Mouse (Mus musculus) hindbrain, embryonic 11.5 days (tissue): ENCODE results near the gene Gm44511. TPM values are rescaled to one million over a fixed set of nuclear protein-coding genes. Genes with fewer than 3 reads are reported as not detected.
"Not testable (repeated sequence)": the region's sequence is repeated elsewhere in the genome, so short reads cannot be mapped to it uniquely, and the experiment has no call there.

Experiments used
- ATAC-seq: fragments of 200-750 bp; cut with Nextera tagmentation; 2 replicates; pipeline ENCODE4 v1.8.0; 2017; ENCODE audit warnings: mild to moderate bottlenecking, moderate TSS enrichment, moderate library complexity; ENCODE audit not compliant: low FRiP score
- DNase-seq: peaks from one replicate; pipeline ENCODE4 v3.0.0-alpha.2; 2015; ENCODE audit warnings: low spot score
- H3K27ac ChIP-seq: fragments of 300-500 bp; sonication (generic); 2 replicates; pipeline ENCODE4 v1.5.1; 2014; ENCODE audit warnings: mild to moderate bottlenecking, low read depth, low read length
- H3K27me3 ChIP-seq: fragments of 300-500 bp; sonication (generic); 2 replicates; pipeline ENCODE4 v1.6.1; 2014; ENCODE audit warnings: mild to moderate bottlenecking, low read length, moderate library complexity, mixed read lengths; ENCODE audit not compliant: control insufficient read depth, insufficient read depth
- H3K36me3 ChIP-seq: fragments of 300-500 bp; sonication (generic); 2 replicates; pipeline ENCODE4 v1.6.1; 2014; ENCODE audit warnings: mild to moderate bottlenecking, low read length, moderate library complexity, mixed read lengths; ENCODE audit not compliant: control insufficient read depth, insufficient read depth
- H3K4me1 ChIP-seq: fragments of 300-500 bp; sonication (generic); replicated peaks from 2 replicates; pipeline ENCODE4 v1.6.1; 2014; ENCODE audit warnings: low read length, mixed read lengths; ENCODE audit not compliant: control insufficient read depth, insufficient read depth
- H3K4me2 ChIP-seq: fragments of 300-500 bp; sonication (generic); replicated peaks from 2 replicates; pipeline ENCODE4 v1.6.1; 2014; ENCODE audit warnings: mild to moderate bottlenecking, low read depth, low read length
- H3K4me3 ChIP-seq: fragments of 300-500 bp; sonication (generic); 2 replicates; pipeline ENCODE4 v1.5.1; 2014; ENCODE audit warnings: low read depth, low read length
- H3K9ac ChIP-seq: fragments of 300-500 bp; sonication (generic); 2 replicates; pipeline ENCODE4 v1.6.1; 2014; ENCODE audit warnings: low read depth, low read length
- H3K9me3 ChIP-seq: fragments of 300-500 bp; sonication (generic); 2 replicates; pipeline ENCODE4 v1.6.1; 2016; ENCODE audit warnings: low read length; ENCODE audit not compliant: control insufficient read depth
- WGBS: fragments of 180-500 bp; shearing (Covaris S2); extraction: QIAGEN DNeasy Blood & Tissue Kit; methylation state at CpG from one replicate; pipeline ENCODE4 v1.1.7; 2014; 5-methylcytosine and 5-hydroxymethylcytosine counted together
- polyA plus RNA-seq: library from polyadenylated mRNA; unstranded; fragments of >200 nt; fragmentation: Nextera tagmentation; extraction: Ambion mirVana; gene quantifications from 2 replicates; pipeline ENCODE4 v1.2.1, GENCODE M21; 2014

The Gm44511 gene
- polyA plus RNA-seq, 1 experiment from 2014 or later = not detected

DNA sequence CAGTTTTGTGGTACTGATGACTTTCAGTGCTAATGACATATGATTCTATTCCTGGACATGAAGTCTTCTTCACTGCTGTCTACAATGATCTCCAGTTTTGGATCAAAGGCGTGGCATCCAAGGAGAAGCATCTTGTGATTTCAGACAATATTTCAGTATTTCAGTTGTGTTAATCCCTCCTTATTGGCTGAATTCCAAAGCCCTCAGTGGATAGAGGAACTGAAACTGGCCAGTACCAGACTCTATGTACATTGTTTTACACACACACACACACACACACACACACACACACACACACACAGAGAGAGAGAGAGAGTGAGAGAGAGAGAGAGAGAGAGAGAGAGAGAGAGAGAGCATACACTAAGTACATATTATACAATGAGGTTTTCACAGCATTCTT lies 39.7 kb downstream of the Gm44511 start:
- not testable (repeated sequence) for H3K4me1 ChIP-seq, H3K36me3 ChIP-seq, H3K27me3 ChIP-seq, DNase-seq, H3K4me3 ChIP-seq, H3K27ac ChIP-seq, ATAC-seq, H3K9me3 ChIP-seq, H3K4me2 ChIP-seq, H3K9ac ChIP-seq
- 73% methylated on average over 1 of the region's 1 CpGs for WGBS

- no peaks in the 10 kb centered on the region for H3K27me3 ChIP-seq
- H3K36me3 ChIP-seq = no peaks in the 10 kb centered on the region
- ATAC-seq = no peak
- H3K4me3 ChIP-seq = no peak overlapping the region
- no peaks in the 10 kb centered on the region for H3K9me3 ChIP-seq
- no peak overlapping the region for H3K9ac ChIP-seq
- WGBS = 82% methylated on average over 10 of the region's 10 CpGs
- no peak overlapping the region for H3K4me2 ChIP-seq
- 0 out of 2 replicates have a peak overlapping the region, but pooled peaks have one; percentile 17 for H3K27ac ChIP-seq
- no peaks in the 10 kb centered on the region for H3K4me1 ChIP-seq
- DNase-seq = peak; percentile 38
These were observed 56.4 kb downstream of the Gm44511 start for GRCm38 (mm10) chr6:128769481-128770253.

GRCm38 (mm10) chr6:128768047-128768446 lies 58.1 kb downstream of the Gm44511 start:
- no peaks in the 10 kb centered on the region for H3K4me1 ChIP-seq
- ATAC-seq (no peak), DNase-seq (no peak)
- H3K27me3 ChIP-seq = no peaks in the 10 kb centered on the region
- no peak overlapping the region for H3K27ac ChIP-seq
- H3K9ac ChIP-seq = no peak overlapping the region
- no peak overlapping the region for H3K4me3 ChIP-seq
- no peak overlapping the region for H3K4me2 ChIP-seq
- H3K9me3 ChIP-seq = no peaks in the 10 kb centered on the region
- no peaks in the 10 kb centered on the region for H3K36me3 ChIP-seq
- 78% methylated on average over 4 of the region's 4 CpGs for WGBS

GRCm38 (mm10) chr6:128766486-128767254 lies 59.4 kb downstream of the Gm44511 start:
- not testable (repeated sequence) for H3K4me2 ChIP-seq, H3K36me3 ChIP-seq, H3K27me3 ChIP-seq, H3K4me3 ChIP-seq, H3K27ac ChIP-seq, H3K4me1 ChIP-seq, H3K9me3 ChIP-seq, H3K9ac ChIP-seq
- ATAC-seq (peak; percentile 26; the same call in 1 of the 2 replicates), DNase-seq (peak; percentile 73)
- 72% methylated on average over 6 of the region's 6 CpGs for WGBS

DNA sequence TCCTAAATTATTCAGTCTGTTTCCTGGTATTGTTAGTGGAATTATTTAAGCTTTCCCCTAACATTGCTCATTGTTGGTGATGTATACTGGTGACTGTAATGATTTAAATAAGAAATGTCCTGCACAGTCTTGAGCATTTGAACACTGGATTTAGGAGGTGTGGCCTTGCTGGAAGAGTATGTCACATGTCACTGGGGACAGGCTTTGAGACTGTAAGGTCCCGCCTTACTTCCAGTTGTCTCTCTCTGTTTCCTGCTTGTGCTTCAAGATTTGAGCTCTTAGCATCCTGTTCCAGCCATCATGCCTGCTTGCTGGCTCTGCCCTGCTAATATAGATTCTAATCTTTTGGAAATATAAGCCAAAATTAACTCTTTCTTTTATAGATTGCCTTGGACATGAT lies 60.9 kb downstream of the Gm44511 start:
- H3K9me3 ChIP-seq = no peaks in the 10 kb centered on the region
- H3K4me1 ChIP-seq = no peaks in the 10 kb centered on the region
- DNase-seq = no peak
- no peaks in the 10 kb centered on the region for H3K27me3 ChIP-seq
- H3K27ac ChIP-seq = no peak overlapping the region
- WGBS = 81% methylated on average over 1 of the region's 1 CpGs
- no peaks in the 10 kb centered on the region for H3K36me3 ChIP-seq
- no peak overlapping the region for H3K9ac ChIP-seq
- H3K4me3 ChIP-seq = no peak overlapping the region
- ATAC-seq = no peak
- no peak overlapping the region for H3K4me2 ChIP-seq

GRCm38 (mm10) chr6:128764598-128764997 lies 61.5 kb downstream of the Gm44511 start:
- peak overlapping the region; percentile 27 for H3K4me3 ChIP-seq

GRCm38 (mm10) chr6:128763736-128764523 lies 62.2 kb downstream of the Gm44511 start:
- peak overlapping the region; percentile 63 for H3K9ac ChIP-seq
- no peaks in the 10 kb centered on the region for H3K9me3 ChIP-seq
- no peaks in the 10 kb centered on the region for H3K4me1 ChIP-seq
- peak overlapping the region; percentile 57 for H3K4me3 ChIP-seq
- peak; percentile 90 for ATAC-seq
- H3K27me3 ChIP-seq = no peaks in the 10 kb centered on the region
- peak overlapping the region; percentile 59 for H3K4me2 ChIP-seq
- 2% methylated on average over 30 of the region's 30 CpGs for WGBS
- DNase-seq = peak; percentile 97
- no peaks in the 10 kb centered on the region for H3K36me3 ChIP-seq
- peak overlapping the region; percentile 65; the same call in 1 of the 2 replicates for H3K27ac ChIP-seq

More at GRCm38 (mm10) chr6:128764598-128764997, 61.5 kb downstream of the Gm44511 start:
- H3K27ac ChIP-seq = no peak overlapping the region
- DNase-seq = no peak
- H3K9ac ChIP-seq = no peak overlapping the region
- no peaks in the 10 kb centered on the region for H3K27me3 ChIP-seq
- H3K4me2 ChIP-seq = peak overlapping the region; percentile 9; the same call in 1 of the 2 replicates
- no peak for ATAC-seq
- H3K9me3 ChIP-seq = no peaks in the 10 kb centered on the region
- H3K36me3 ChIP-seq = no peaks in the 10 kb centered on the region
- 22% methylated on average over 5 of the region's 5 CpGs for WGBS
- no peaks in the 10 kb centered on the region for H3K4me1 ChIP-seq

DNA sequence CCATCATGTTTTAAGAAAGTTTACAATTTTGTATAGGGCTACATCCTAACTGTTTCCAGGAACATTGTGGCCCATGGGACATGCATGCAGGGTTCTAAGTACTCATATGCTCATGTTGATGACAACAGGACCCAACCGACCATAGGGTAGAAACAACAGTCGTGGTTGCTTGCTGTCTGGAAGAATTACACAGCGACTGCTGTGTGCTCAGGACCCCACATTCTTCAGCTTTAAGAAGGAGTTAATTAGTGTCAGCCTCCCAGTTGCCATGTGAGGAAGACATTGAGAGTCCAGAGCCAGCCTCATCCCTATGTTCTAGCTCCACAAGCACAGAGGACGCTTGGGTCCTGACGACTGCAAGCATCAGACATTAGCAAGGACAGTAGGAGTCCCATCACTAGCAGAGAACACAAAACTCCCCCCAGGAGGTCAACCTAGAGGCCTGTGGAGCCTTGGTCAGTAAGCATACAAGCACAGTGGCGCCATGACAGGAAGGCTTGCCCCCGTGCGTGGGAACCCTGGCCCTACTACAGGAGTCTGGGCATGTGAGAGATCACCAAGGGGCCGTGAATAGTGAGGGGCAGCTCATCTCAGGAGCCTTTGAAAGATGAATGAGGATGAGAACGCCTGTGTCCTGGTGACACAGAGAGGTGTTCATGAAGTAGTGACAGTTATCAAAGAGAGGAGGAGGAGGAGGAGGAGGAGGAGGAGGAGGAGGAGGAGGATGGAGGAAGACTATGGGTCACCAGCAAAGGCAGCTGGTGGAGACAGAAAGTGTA lies 63.0 kb downstream of the Gm44511 start:
- ATAC-seq, H3K27me3 ChIP-seq, H3K36me3 ChIP-seq, H3K9ac ChIP-seq, DNase-seq, H3K4me1 ChIP-seq, H3K27ac ChIP-seq, H3K9me3 ChIP-seq: not testable (repeated sequence)
- 72% methylated on average over 9 of the region's 10 CpGs for WGBS
- Histone ChIP-seq H3K4me2 (peak overlapping the region; percentile 59; the same call in 1 of the 2 replicates), H3K4me3 (peak overlapping the region; percentile 57)
